Mouse (Mus musculus) skeletal muscle tissue, adult 2 months (tissue): ENCODE data around the gene Kcnh2.

Experiments used
- DNase-seq: peaks from one replicate; pipeline ENCODE4 v3.0.0-alpha.2; 2012; ENCODE audit warnings: low read depth, low spot score

Kcnh2 gene

DNA sequence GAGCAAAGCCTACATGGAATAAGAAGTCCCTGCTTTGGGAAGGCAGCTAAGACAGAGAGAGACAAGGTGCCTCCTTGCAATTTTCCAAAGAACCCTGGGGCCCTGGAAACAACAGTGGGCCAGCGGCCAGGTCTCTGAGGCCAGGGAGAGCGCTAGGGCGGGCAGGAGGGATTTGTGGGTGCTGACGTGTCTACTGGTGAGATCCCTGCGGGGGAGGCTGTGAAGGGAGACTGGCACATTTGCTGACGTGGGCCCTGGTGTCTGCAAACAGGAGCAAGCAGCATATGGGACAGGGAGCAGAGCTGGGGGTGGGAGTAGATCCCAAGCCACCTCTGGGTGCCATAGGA, 31.0 kb downstream of the Kcnh2 start:
- DNase-seq, result no peak

DNA sequence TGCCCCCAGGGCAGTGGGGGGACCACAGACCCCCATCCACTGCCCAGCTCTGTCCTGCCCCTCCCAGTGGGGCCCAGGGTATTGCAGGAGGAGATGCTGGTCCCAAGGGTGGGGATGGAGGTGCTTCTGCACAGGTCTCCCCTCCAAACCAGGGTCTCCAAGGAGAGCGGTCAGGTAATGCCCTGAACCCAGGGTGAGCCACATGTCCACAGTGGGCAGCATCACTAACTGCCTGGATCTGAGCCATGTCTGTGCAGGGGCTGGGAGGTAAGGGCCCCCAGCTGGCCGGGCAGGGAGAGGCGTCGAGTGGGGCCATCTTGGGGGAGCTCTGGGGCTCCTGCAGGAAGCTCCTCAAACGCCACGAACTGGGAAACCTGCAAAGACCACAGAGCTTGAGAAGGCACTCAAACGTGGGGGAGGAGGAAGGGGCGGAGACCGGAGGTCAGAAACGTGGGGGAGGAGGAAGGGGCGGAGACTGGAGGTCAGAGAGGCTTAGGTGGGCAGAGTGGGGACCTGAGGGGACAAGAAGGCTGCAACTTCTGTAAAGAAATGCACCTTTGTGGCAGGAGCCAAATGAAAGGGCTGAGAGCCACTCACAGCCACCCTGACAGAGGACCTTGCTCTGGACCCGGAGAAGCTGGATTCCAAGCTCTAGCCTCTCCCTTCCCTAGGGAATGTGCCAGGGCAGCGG, 31.5 kb downstream of the Kcnh2 start:
- no peak for DNase-seq

DNA sequence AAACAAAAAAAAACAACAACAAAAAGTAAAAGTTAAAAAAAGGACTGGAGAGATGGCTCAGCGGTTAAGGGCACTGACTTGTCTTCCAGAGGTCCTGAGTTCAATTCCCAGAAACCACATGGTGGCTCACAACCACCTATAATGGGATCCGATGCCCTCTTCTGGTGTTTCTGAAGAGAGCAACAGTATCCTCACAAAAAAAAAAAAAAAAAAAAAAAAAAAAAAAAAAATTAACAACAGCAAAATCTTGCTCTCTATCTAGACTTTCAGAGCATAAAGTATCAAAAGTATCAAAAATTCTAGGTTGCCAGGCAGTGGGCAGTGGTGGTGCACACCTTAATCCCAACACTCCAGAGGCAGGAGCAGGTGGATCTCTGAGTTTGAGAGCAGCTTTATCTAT, 42.2 kb downstream of the Kcnh2 start:
- no peak for DNase-seq

GRCm38 (mm10) chr5:24308621-24309020, 42.8 kb downstream of the Kcnh2 start:
- no peak for DNase-seq

DNA sequence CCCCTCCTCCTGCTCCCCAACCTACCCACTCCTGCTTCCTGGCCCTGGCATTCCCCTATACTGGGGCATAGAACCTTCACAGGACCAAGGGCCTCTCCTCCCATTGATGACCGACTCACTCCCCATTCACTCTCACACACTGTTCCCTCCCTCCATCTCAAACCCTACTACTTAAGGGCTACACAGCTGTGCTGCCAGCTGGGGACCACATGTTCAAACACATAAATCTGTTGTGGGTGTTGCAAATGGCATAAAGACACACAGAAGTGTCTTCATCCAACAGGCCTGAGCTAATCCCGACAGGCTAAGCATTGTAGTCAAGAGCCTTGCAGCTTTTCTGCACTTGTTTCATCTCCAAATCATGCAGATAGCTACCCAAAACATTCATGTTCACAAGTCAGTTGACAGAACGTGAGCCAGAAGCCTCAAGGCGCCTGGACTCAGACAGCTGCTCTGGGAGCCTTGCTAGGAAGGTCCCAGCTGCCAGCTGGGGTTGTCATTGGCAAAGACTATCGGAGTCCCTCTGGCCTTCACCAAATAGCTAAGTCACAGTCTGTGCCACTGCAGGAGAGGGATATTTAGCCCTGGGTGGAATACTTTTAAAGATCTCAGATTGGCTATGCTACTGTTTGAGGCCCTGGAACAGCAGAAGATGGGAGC, 44.2 kb downstream of the Kcnh2 start:
- DNase-seq, result no peak

GRCm38 (mm10) chr5:24303199-24303598, 48.2 kb downstream of the Kcnh2 start:
- DNase-seq, result peak; percentile 47

DNA sequence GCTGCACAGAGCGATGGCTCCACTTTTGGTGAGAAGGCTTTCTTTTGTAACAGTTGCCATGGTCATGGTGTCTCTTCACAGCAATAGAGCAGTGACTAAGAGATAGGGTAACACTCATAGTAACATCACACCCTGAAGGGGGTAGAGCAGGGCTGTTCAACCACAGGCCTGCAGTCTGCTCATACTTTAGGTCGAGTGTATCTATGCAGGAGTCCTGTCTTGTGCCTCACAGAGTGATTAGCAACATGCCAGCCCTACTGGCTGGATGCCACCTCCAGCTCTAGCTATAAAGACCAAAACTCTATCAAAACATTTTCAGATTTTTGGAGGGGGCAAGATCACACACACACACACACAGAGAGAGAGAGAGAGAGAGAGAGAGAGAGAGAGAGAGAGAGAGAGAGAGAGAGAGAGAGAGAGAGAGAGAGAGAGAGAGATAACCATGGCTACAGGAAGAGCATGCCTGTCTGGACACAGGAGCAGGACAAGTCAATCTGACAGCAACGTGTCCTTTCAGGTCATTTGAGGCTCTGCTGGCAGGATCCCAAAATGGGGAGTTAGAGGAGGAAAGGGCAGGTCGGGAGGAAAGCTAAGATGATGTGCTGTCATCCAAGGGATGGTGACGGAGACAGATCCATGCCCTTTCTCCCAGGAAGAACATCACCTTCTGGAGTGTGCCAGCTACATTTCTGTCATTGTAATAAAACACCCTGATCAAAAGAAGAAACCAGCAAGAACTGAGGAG, 51.4 kb downstream of the Kcnh2 start:
- peak; percentile 52 for DNase-seq

DNA sequence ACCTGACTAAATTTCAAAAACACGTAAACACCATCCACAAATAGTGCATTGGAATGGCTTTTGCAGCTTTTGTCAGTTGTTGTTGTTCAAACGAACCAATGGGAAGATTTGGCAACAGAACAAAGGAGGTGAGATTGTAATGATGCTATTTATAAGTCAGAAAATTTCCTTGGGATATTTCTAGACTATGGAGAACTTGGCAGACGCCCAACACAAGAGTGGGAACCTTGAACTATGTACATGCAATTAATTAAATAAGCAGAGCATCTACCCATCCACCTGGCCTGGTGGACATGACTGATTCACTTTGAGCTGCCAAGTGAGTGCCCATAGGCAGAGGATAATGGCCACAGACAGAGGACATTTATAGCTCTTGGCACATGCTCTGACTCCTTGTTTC, 59.5 kb downstream of the Kcnh2 start:
- peak; percentile 8 for DNase-seq

DNA sequence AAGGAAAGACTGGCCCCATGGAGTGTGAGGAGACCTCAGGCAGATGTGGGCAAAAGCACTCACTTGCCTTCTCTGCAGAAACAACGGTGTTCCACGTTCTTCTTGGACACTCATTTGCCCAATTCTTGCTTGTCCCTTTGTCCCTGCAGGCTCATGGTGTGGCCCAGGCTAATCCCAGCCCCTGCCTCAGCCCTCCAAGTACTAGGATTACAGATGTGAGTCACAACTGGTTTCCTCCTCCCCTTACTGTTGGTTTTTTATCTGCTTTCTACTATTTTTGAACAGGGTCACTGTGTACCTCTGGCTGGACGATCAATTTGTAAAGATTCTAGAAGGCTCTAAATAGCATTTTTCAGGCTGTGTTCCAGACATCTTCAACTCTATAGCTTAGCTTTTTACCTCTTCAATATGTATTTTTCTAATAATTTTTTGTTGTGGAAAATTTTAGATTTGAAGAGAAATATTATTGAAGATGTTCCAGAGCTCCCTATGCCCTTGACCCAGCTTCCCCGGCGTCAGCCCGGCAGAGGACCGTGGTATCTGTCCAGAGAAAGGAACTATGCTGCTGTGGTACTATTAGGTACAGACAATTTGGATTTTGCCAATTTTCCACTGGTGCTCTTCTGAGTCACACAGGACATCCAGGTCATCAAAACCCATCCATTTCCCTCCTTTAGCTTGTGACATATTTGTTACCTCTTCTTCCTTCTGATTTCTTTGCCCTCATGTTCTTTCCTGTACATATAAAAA, 65.0 kb downstream of the Kcnh2 start:
- DNase-seq, result no peak

DNA sequence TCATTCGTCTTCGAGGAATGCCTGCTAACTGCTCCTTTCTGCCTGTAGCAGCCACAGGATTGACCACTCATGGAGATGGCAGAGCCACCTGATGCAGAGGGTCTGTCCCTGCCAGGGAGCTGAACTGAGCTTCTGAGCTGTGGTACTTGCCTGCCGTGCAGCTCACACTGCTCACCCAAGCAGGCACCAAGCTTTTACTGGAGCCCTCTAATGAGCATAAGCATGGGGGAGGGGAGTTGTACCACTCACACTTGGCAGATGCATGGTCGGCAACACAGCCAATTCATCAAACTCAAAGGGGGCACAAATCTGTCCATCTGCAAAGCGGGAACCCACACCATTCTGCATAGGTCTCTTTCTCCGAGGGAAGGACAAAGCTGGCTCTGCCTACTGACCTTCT, 67.3 kb downstream of the Kcnh2 start:
- DNase-seq, result no peak

GRCm38 (mm10) chr5:24283181-24283580, 68.2 kb downstream of the Kcnh2 start:
- DNase-seq, result no peak

- DNase-seq, result no peak
Measured at GRCm38 (mm10) chr5:24280523-24280922, 70.9 kb downstream of the Kcnh2 start.

- DNase-seq, result no peak
Measured at GRCm38 (mm10) chr5:24279527-24279926, 71.9 kb downstream of the Kcnh2 start.

DNA sequence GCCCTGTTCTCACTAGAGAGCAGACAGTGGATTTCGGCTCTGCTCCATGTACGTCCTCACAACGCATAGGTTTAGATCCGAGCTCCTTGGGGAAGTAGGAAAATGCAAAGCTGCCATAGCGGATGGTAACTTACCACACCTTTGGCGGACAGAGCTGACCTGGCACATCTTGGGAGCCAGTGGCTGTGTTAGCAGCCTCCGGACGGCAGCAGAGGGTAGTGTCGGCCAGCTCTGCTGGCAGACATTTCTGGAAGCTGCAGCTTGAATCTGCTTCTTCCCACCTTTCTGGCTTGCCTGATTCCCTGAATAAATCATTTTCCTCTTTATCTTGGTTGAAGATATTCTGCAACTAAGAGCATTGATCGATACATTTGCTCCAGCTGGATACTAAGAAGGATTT, 73.2 kb downstream of the Kcnh2 start:
- DNase-seq, result no peak

DNA sequence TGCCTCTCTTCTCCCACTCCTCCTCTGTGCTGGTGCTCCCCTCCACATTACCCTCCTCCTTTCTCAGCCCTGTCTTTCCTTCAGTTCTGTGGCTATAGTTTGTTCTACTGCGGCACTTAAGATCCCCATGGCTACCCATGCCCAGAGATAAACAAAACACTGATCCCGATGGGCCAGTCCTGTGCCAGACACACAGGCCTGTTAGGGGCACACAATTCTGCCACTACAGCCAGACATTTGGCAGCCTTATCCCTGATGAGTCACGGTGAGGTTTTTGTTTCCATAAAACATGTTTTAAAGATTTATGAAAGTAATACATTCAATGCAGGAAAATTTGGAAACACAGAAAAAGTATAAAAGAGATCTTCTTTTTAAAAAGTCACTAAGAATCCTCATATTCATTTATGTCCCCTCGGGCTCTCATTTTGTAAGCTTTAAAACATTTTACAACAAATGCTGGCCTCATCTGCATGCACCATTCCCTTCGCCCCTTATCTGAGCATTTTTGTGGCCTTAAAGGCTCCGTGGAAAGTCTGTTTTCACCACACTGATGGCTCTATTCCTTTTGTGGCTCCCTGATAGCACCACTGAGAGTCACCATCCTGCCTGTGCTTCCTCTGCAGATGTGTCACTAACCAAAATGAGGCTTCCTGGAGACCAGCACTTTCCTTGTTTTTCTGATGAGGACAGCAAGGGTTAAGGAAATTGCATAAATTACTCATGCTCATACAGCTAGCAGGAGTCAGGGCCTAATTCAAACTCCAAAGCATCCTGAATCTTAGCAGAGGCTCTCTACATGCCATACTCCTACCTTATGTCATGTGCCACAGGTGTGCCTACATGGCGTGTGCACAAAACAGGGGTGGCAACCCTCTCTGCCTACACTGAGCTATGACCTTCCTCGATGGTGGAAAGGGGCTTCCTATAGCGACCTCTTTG, 77.5 kb downstream of the Kcnh2 start:
- no peak for DNase-seq

- no peak for DNase-seq
Measured at GRCm38 (mm10) chr5:24270941-24271340, 80.5 kb downstream of the Kcnh2 start.
